Mouse (Mus musculus): ENCODE data around the gene Plcxd1. TPM values are rescaled to one million over a fixed set of nuclear protein-coding genes. Genes with fewer than 3 reads are reported as not detected.
A peak's percentile ranks its signal among the peaks of the same experiment; 100 is the strongest.
"Not testable (repeated sequence)": the region's sequence is repeated elsewhere in the genome, so short reads cannot be mapped to it uniquely, and the experiment has no call there.

Plcxd1 gene
- polyA plus RNA-seq (2016; fragmentation: Nextera tagmentation; extraction: Ambion mirVana), result 0.63 and 0.73 TPM in 2 replicates

GRCm38 (mm10) chr5:110099656-110100580, at the start of gene Plcxd1:
Gene Plcxd1, plus strand, starts transcription at chr5:110099969.
- H3K9me3 ChIP-seq (replicated peaks), result no peaks in the 10 kb centered on the region
- H3K27me3 ChIP-seq (replicated peaks), result 0 out of 2 replicates have a peak, but pooled peaks cover 13% of the 10 kb centered on the region
- 0 out of 2 replicates have a peak, but pooled peaks have one; percentile 17 for ATAC-seq (ENCODE audit: insufficient number of reproducible peaks, low FRiP score)
- WGBS, result 6% methylated on average over 25 of the region's 25 CpGs
- H3K27ac ChIP-seq (ENCODE audit: poor library complexity, severe bottlenecking), result no peak within 1 kb of the TSS
- H3K36me3 ChIP-seq, result peaks cover 26% of the 10 kb centered on the region
- peak within 1 kb of the TSS; percentile 84 for H3K4me2 ChIP-seq
- H3K9ac ChIP-seq, result peak within 1 kb of the TSS; percentile 11; the same call in 1 of the 2 replicates
- peak within 1 kb of the TSS; percentile 41 for H3K4me3 ChIP-seq
- peaks cover 23% of the 10 kb centered on the region for H3K4me1 ChIP-seq (replicated peaks)

DNA sequence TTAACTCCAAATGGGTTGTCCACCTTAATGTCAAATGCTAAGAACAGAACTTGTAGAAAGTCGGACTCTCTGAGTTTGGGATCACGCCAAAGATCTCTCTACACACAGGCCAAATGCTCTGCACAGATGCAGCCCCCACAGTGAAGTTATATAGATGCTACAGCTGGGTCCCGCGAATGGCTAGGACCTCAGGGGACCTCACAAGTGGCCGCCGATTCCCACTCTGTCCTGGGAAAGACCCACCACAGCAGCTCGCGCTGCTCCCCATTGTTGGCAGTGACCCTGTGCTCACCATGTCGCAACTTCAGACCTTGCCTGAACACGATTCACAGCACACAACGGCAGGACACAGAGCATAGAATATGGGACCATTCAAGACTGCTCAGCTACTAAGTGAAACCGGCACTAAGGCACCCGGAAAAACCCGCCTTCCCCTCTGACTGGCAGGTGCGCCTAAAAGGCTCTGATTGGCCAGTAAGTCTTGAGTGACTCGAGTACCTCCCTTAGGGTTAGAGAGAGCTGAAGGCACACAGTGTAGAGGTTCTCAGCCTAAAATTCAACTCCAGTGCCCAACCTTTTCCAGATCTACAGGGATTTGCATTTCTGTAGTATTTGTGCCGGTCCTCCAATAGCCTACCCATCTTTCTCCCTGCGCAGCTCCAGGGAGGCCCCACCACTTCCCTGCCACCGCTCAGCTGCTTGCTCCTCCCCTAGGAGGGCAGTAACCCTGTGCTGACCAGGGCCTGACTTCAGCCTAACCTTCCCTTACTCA, 41.9 kb upstream of the Plcxd1 start:
- Histone ChIP-seq H3K27ac (ENCODE audit: poor library complexity, severe bottlenecking) (no peak overlapping the region), H3K9ac (peak overlapping the region; percentile 86), H3K36me3 (no peaks in the 10 kb centered on the region), H3K4me2 (peak overlapping the region; percentile 74), H3K4me1 (replicated peaks) (no peaks in the 10 kb centered on the region), H3K27me3 (replicated peaks) (no peaks in the 10 kb centered on the region), H3K4me3 (peak overlapping the region; percentile 89), H3K9me3 (replicated peaks) (peaks cover 3% of the 10 kb centered on the region; the same call in 1 of the 2 replicates)
- peak; percentile 99 for ATAC-seq (ENCODE audit: insufficient number of reproducible peaks, low FRiP score)
- 2% methylated on average over 19 of the region's 19 CpGs for WGBS

GRCm38 (mm10) chr5:110072413-110072812, 27.4 kb upstream of the Plcxd1 start, which contains the start of gene Gm17655:
Gene Gm17655, minus strand, starts transcription at chr5:110072513.
- not testable (repeated sequence) for H3K27ac ChIP-seq (ENCODE audit: poor library complexity, severe bottlenecking); H3K9ac ChIP-seq; H3K4me2 ChIP-seq; H3K27me3 ChIP-seq (replicated peaks); H3K4me1 ChIP-seq (replicated peaks); H3K4me3 ChIP-seq; H3K36me3 ChIP-seq; ATAC-seq (ENCODE audit: insufficient number of reproducible peaks, low FRiP score)
- WGBS, result 88% methylated on average over 2 of the region's 2 CpGs
- H3K9me3 ChIP-seq (replicated peaks), result peaks cover 31% of the 10 kb centered on the region

GRCm38 (mm10) chr5:110082961-110083360, 16.8 kb upstream of the Plcxd1 start:
- Histone ChIP-seq H3K27ac (ENCODE audit: poor library complexity, severe bottlenecking) (no peak overlapping the region), H3K9ac (no peak overlapping the region), H3K9me3 (replicated peaks) (no peaks in the 10 kb centered on the region; the same call in 1 of the 2 replicates), H3K4me3 (no peak overlapping the region), H3K4me2 (no peak overlapping the region), H3K4me1 (replicated peaks) (no peaks in the 10 kb centered on the region), H3K36me3 (peaks cover 7% of the 10 kb centered on the region), H3K27me3 (replicated peaks) (no peaks in the 10 kb centered on the region)
- WGBS, result 79% methylated on average over 4 of the region's 4 CpGs
- no peak for ATAC-seq (ENCODE audit: insufficient number of reproducible peaks, low FRiP score)

DNA sequence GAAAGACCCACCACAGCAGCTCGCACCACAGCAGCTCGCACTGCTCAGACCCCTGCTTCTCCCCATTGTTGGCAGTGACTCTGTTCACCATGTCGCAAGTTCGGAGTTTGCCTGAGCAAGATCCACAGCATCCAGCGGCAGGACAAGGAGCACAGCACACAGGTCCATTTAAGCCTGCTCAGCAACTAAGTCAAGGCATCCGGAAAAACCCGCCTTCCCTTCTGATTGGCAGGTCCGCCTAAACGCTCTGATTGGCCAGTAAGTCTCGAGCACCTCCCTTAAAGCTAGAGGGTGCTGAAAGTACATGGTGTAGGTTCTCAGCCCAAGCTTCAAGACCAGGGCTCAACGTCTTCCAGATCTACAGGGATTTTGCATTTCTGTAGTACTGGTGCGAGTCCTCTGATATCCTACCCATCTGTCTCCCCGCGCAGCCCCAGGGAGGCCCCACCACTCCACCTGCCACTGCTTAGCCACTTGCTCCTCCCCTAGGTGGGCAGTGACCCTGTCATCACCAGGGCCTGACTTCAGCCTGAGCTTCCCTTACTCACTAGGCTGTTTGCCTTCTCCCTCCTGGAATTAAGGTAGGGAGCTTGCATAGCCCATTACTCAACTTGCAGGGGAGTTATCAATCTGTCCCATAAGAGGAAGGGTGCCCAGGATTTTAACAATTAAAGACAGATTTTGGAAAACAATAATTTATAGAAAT, 13.5 kb upstream of the Plcxd1 start:
- H3K36me3 ChIP-seq, result no peaks in the 10 kb centered on the region
- H3K9me3 ChIP-seq (replicated peaks), result no peaks in the 10 kb centered on the region; the same call in 1 of the 2 replicates
- peak overlapping the region; percentile 20; the same call in 1 of the 2 replicates for H3K4me3 ChIP-seq
- peak; percentile 66; the same call in 1 of the 2 replicates for ATAC-seq (ENCODE audit: insufficient number of reproducible peaks, low FRiP score)
- H3K4me1 ChIP-seq (replicated peaks), result no peaks in the 10 kb centered on the region
- H3K27ac ChIP-seq (ENCODE audit: poor library complexity, severe bottlenecking), result no peak overlapping the region
- H3K27me3 ChIP-seq (replicated peaks), result no peaks in the 10 kb centered on the region
- peak overlapping the region; percentile 33 for H3K4me2 ChIP-seq
- 21% methylated on average over 14 of the region's 14 CpGs for WGBS
- H3K9ac ChIP-seq, result no peak overlapping the region

DNA sequence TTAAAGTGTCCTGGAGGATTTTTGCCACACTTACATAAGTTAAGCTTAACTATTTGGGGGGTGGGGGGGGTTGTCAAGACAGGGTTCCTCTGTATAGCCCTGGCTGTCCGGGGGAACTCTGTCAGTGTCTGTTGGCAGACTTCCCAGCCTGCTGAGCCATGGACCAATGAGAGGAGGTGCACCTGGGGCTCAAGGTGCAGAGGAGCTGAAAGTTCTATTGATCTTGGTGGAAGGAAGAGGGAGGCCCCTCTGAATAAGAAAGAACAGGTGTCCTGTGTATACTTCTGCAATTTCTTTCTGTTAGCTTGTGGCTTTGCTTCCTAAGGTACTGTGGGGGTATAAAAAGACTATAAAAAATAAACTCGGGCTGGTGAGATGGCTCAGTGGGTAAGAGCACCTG, 8.2 kb upstream of the Plcxd1 start:
- Histone ChIP-seq H3K36me3 (no peaks in the 10 kb centered on the region), H3K27ac (ENCODE audit: poor library complexity, severe bottlenecking) (no peak overlapping the region), H3K4me1 (replicated peaks) (peaks cover 9% of the 10 kb centered on the region), H3K27me3 (replicated peaks) (no peaks in the 10 kb centered on the region), H3K4me3 (no peak overlapping the region), H3K4me2 (no peak overlapping the region), H3K9me3 (replicated peaks) (no peaks in the 10 kb centered on the region), H3K9ac (no peak overlapping the region)
- ATAC-seq (ENCODE audit: insufficient number of reproducible peaks, low FRiP score), result no peak
- 65% methylated on average over 2 of the region's 2 CpGs for WGBS

DNA sequence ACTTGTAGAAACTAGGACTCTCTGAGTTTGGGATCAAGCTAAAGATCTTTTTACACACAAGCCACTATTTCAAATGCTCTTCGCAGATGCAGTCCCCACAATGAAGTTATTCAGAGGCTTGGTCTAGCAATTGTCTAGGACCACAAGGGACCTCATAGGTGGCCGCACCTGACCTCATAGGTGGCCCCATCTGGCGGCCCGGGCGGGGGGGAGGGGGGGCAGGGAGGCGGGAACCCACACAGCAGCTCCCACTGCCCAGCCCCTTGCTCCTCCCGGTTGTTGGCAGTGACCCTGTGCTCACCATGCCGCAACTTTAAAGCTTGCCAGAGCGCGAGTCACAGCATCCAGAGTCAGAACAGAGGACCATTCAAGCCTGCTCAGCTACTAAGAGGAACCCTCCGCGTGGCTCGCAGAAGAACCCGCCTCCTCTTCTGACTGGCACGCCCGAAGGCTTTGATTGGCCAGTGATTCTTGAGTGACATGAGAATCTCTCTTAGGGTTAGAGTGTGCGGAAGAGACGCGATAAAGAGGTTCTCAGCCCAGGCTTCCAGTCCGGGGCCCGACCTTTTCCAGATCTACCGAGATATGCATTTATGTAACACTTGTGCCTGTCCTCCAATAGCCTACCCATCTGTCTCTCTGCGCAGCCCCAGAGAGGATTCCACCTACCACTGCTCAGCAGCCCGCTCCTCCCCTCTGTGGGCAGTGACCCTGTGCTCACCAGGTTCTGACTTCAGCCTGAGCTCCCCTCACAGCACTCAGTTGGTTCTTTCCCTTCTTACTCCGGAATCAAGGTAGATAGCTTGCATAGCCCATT, 5.5 kb upstream of the Plcxd1 start, which contains the start of gene Gm35315:
Gene Gm35315, minus strand, starts transcription at position 391 of the 817 bp plus-strand sequence.
- Histone ChIP-seq H3K4me3 (peak within 1 kb of the TSS; percentile 54), H3K4me1 (replicated peaks) (peaks cover 9% of the 10 kb centered on the region), H3K4me2 (peak within 1 kb of the TSS; percentile 93), H3K27me3 (replicated peaks) (0 out of 2 replicates have a peak, but pooled peaks cover 3% of the 10 kb centered on the region), H3K9me3 (replicated peaks) (no peaks in the 10 kb centered on the region), H3K36me3 (no peaks in the 10 kb centered on the region), H3K9ac (peak within 1 kb of the TSS; percentile 73), H3K27ac (ENCODE audit: poor library complexity, severe bottlenecking) (no peak within 1 kb of the TSS; the same call in 1 of the 2 replicates)
- peak; percentile 97 for ATAC-seq (ENCODE audit: insufficient number of reproducible peaks, low FRiP score)
- WGBS, result 3% methylated on average over 25 of the region's 25 CpGs

DNA sequence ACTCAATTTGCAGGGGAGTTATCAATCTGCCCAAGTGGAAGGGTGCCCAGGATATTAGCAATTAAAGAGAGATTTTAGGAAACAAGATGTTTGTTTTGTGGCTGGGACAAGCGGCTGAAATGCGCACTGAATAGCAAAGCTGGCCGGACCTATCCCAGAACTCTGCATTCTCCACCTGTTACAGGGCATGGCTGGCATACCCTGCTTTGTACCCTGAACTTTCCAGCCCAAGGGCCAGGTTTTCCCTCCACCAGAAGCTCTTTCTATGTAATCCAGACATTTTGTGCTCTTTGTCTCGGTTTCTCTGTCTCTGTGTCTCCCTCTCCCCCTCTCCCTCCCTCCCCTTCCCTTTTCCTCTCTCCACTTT, 4.9 kb upstream of the Plcxd1 start:
- H3K4me2 ChIP-seq, result peak overlapping the region; percentile 93
- ATAC-seq (ENCODE audit: insufficient number of reproducible peaks, low FRiP score), result no peak
- H3K36me3 ChIP-seq, result no peaks in the 10 kb centered on the region
- peaks cover 9% of the 10 kb centered on the region for H3K4me1 ChIP-seq (replicated peaks)
- peak overlapping the region; percentile 73 for H3K9ac ChIP-seq
- H3K27me3 ChIP-seq (replicated peaks), result 0 out of 2 replicates have a peak, but pooled peaks cover 8% of the 10 kb centered on the region
- peak overlapping the region; percentile 54 for H3K4me3 ChIP-seq
- no peaks in the 10 kb centered on the region for H3K9me3 ChIP-seq (replicated peaks)
- 6% methylated on average over 4 of the region's 4 CpGs for WGBS
- H3K27ac ChIP-seq (ENCODE audit: poor library complexity, severe bottlenecking), result no peak overlapping the region

GRCm38 (mm10) chr5:110098991-110099477, 735 bp upstream of the Plcxd1 start:
- H3K27ac ChIP-seq (ENCODE audit: poor library complexity, severe bottlenecking), result no peak overlapping the region
- no peaks in the 10 kb centered on the region for H3K9me3 ChIP-seq (replicated peaks)
- 58% methylated on average over 1 of the region's 1 CpGs for WGBS
- H3K4me2 ChIP-seq, result no peak overlapping the region
- H3K36me3 ChIP-seq, result peaks cover 17% of the 10 kb centered on the region
- ATAC-seq (ENCODE audit: insufficient number of reproducible peaks, low FRiP score), result no peak
- H3K27me3 ChIP-seq (replicated peaks), result 0 out of 2 replicates have a peak, but pooled peaks cover 13% of the 10 kb centered on the region
- H3K4me1 ChIP-seq (replicated peaks), result peaks cover 26% of the 10 kb centered on the region
- H3K4me3 ChIP-seq, result no peak overlapping the region
- no peak overlapping the region for H3K9ac ChIP-seq
